Mouse (Mus musculus): Measurements from ENCODE around the gene Ccdc61. TPM values are rescaled to one million over a fixed set of nuclear protein-coding genes. Genes with fewer than 3 reads are reported as not detected.
"Not testable (repeated sequence)": the region's sequence is repeated elsewhere in the genome, so short reads cannot be mapped to it uniquely, and the experiment has no call there.

Ccdc61 gene
- polyA plus RNA-seq, 1 experiment, result 14.7 TPM

DNA sequence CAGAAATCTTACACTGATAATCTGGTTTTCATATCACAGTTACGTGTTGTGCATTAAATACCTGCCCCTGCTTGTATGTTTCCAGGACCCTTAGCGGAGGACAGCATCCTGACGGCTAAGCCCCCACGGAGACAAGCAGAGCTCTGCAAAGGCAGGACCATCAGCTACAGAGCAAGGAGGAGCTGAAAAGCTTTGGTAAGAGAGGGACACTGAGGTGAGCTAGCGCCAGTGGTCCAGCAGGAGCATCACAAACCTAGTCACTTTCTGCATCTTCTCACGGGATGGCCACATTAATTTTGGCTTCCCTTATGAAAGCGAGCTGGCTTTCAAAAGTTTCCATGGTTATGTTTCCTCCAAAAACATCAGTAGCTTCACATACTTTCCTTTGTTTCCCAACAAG, 37.4 kb downstream of the Ccdc61 start:
- H3K4me1 ChIP-seq (ENCODE audit: control insufficient read depth, insufficient read depth, low read length), result no peaks in the 10 kb centered on the region
- TF ChIP-seq CTCF (IDR thresholded peaks at IDR 0.05; ENCODE audit: extremely low read depth, insufficient read depth, low read length) (no peak), POLR2A (IDR thresholded peaks at IDR 0.05; ENCODE audit: extremely low read depth, insufficient read depth, low read length) (no peak)
- H3K27ac ChIP-seq (ENCODE audit: insufficient read depth, low read length), result no peak overlapping the region
- peak overlapping the region; percentile 26 for H3K4me3 ChIP-seq (ENCODE audit: insufficient read depth, low read length)

DNA sequence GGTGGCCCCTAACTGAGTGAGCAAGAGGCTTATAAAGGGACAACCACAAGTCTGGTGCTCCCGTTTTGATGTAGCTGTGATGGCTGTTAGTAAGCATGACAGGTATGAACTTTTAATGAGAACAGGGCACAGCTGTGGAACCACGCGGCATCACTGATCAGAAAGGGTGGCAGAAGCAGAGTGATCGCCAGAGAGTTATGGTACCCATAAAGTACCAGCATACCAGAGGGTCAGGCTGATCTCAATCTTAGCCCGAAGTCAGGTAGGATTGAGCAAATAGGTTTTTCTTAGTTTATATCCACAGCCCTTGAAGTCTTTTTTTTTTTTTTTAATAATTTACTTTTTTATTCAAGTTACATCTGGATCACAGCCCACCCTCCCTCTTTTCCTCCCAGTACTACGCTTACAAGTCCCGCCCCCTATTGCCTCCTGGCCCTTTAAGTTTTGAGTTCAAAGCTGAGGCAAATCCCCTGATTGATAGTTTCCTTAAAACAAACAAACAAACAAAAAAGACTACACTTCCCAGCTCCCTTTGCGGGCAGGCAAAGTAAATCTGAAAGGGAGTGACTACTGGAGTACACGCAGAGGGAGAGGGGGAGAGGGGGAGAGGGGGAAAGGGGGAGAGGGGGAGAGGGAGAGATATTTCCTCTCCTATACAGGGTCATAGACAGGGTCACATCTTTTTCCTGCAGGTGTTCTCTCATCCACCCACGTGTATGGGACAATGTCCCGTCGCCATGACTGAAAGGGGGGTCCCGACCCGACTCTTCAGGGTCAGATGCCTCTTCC, 38.0 kb downstream of the Ccdc61 start:
- Histone ChIP-seq H3K4me3 (ENCODE audit: insufficient read depth, low read length) (peak overlapping the region; percentile 26; the same call in 1 of the 2 replicates), H3K27ac (ENCODE audit: insufficient read depth, low read length) (no peak overlapping the region), H3K4me1 (ENCODE audit: control insufficient read depth, insufficient read depth, low read length) (no peaks in the 10 kb centered on the region)
- TF ChIP-seq CTCF (IDR thresholded peaks at IDR 0.05; ENCODE audit: extremely low read depth, insufficient read depth, low read length) (no peak), POLR2A (IDR thresholded peaks at IDR 0.05; ENCODE audit: extremely low read depth, insufficient read depth, low read length) (no peak)

DNA sequence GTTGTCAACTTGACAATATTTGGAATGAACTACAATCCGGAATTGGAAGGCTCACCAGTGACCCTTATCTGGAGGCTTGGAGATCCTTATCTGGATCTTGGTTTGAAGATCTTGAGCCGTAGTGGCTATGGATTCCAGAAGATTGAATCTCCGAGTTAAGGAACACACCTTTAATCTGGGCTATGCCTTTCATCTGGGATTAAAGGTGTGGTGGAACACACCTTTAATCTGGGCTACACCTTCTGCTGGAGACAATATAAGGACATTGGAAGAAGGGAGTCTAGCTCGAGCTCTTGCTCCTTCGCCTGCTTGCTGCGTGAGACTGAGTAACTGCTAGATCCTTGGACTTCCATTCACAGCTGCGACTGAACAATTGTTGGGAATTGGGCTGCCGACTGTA, 39.2 kb downstream of the Ccdc61 start, which contains the start of gene Pglyrp1:
Pglyrp1 (plus strand) TSS at position 301 of the 400 bp plus-strand sequence.
- not testable (repeated sequence) for H3K4me3 ChIP-seq (ENCODE audit: insufficient read depth, low read length)

DNA sequence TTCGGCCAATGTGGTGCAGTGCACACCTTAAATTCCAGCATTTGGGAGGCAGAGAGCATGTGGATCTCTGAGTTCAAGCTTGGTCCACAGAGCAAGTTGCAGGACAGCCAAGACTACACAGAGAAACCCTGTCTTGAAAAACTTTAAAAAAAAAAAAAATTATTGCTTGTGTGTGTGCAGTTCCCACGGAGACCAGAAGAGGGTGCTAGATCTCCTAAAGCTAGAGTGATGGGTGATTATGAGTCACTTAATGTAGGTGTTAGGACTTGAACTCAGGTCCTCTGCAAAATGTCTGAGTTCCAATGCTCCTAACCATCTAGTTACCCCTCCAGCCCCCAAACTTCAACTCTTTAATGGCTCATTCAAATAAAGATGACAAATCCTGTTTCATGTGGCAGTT, 41.7 kb downstream of the Ccdc61 start:
- Histone ChIP-seq H3K4me1 (ENCODE audit: control insufficient read depth, insufficient read depth, low read length) (no peaks in the 10 kb centered on the region), H3K27ac (ENCODE audit: insufficient read depth, low read length) (no peak overlapping the region), H3K4me3 (ENCODE audit: insufficient read depth, low read length) (no peak overlapping the region)
- TF ChIP-seq POLR2A (IDR thresholded peaks at IDR 0.05; ENCODE audit: extremely low read depth, insufficient read depth, low read length), result no peak
- TF ChIP-seq CTCF (IDR thresholded peaks at IDR 0.05; ENCODE audit: extremely low read depth, insufficient read depth, low read length), result no peak

More for the DNA sequence above, 39.2 kb downstream of the Ccdc61 start, which contains the start of gene Pglyrp1:
- H3K4me1 ChIP-seq (ENCODE audit: control insufficient read depth, insufficient read depth, low read length); H3K27ac ChIP-seq (ENCODE audit: insufficient read depth, low read length): not testable (repeated sequence)

DNA sequence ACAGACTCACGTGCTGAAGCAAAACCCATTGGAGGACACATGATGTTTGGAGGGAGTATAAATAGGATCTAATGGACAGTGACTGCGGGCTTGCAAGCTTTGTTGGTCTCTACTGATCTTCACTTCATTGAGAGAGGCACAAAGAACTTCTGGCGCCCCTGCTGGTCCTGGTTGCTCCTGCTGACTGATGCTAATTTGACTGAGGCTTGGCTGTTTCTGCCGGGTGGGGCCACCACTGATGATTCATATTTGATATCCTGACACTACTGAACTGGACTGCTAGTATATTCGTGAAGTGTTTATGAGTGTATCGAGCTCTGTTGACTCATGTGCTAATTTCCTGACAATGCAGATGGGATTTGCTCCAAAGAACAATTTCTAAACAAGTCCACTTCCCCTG, 47.4 kb downstream of the Ccdc61 start:
- H3K27ac ChIP-seq (ENCODE audit: insufficient read depth, low read length), result no peak overlapping the region
- peaks cover 1% of the 10 kb centered on the region; the same call in 1 of the 2 replicates for H3K4me1 ChIP-seq (ENCODE audit: control insufficient read depth, insufficient read depth, low read length)
- no peak for TF ChIP-seq CTCF (IDR thresholded peaks at IDR 0.05; ENCODE audit: extremely low read depth, insufficient read depth, low read length)
- TF ChIP-seq POLR2A (IDR thresholded peaks at IDR 0.05; ENCODE audit: extremely low read depth, insufficient read depth, low read length), result no peak
- H3K4me3 ChIP-seq (ENCODE audit: insufficient read depth, low read length), result no peak overlapping the region

DNA sequence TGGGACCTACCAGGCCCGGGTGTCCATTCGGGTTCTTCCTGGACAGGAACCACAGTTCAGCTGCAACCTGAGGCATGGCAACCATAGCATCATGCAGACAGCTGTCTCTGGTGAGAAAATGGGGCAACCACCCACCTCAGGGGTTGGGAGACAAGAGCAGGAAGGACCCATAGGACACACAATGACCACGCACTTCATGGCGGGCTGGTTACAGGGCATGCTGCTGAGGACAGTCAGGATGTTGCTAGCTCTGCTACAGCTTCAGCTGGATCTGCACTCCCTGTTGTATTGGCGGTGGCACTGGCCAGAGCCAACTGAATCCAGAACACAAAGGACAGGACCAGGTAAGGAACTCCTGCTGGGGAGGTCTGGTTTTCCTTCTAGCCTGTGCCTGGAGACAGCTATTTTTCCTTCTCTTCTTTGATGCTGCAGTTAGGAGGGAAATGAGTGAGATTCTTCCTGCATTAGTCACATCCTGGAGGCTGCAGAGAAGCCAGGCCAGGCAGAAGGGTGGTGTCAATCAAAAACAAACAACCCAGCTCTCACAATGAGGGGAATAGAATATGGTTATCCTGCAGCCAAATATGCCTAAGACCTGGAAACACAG, 51.8 kb downstream of the Ccdc61 start:
- no peak overlapping the region for H3K4me3 ChIP-seq (ENCODE audit: insufficient read depth, low read length)
- H3K4me1 ChIP-seq (ENCODE audit: control insufficient read depth, insufficient read depth, low read length), result peaks cover 1% of the 10 kb centered on the region; the same call in 1 of the 2 replicates
- peak overlapping the region; percentile 87 for H3K27ac ChIP-seq (ENCODE audit: insufficient read depth, low read length)
- TF ChIP-seq CTCF (IDR thresholded peaks at IDR 0.05; ENCODE audit: extremely low read depth, insufficient read depth, low read length) (no peak), POLR2A (IDR thresholded peaks at IDR 0.05; ENCODE audit: extremely low read depth, insufficient read depth, low read length) (no peak)

DNA sequence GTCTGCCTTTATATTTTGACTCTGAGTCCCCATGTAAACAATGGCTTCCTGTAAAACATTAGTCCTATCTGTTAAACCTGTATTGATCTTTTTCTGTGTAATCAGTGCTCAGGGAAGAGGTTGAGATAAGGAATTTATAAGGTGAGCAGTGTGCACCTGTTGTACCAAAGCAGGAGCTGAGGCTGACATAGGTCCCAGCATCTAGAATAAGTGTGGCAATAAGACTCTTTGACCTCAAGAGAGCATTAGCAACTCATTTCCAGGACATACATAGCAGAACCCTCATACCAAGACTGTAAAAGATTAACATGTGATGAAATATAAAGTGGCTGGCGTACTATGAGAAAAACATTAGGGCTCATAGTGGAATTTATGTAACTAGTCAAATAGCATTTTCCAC, 61.8 kb downstream of the Ccdc61 start:
- H3K4me3 ChIP-seq (ENCODE audit: insufficient read depth, low read length), result no peak overlapping the region
- no peaks in the 10 kb centered on the region for H3K4me1 ChIP-seq (ENCODE audit: control insufficient read depth, insufficient read depth, low read length)
- TF ChIP-seq POLR2A (IDR thresholded peaks at IDR 0.05; ENCODE audit: extremely low read depth, insufficient read depth, low read length), result no peak
- TF ChIP-seq CTCF (IDR thresholded peaks at IDR 0.05; ENCODE audit: extremely low read depth, insufficient read depth, low read length), result no peak
- no peak overlapping the region for H3K27ac ChIP-seq (ENCODE audit: insufficient read depth, low read length)

DNA sequence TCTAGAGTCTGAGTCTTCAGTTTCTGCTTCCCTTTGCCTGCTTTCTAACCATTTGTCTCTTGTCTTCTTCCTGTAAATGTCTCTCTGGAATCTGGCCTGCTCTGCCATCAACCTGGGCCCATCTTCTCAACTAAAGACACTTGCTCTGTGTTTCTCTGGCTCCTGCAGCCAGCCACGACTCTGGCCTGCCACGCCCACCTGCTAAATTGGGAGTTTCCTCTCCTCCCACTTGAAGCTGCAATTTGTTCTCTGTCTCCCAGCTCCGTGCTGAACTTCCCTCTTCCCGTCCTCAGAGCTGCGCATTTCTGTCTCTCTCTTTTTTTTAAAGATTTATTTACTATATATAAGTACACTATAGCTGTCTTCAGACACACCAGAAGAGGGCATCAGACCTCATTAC, 65.4 kb downstream of the Ccdc61 start:
- no peaks in the 10 kb centered on the region for H3K4me1 ChIP-seq (ENCODE audit: control insufficient read depth, insufficient read depth, low read length)
- no peak overlapping the region for H3K27ac ChIP-seq (ENCODE audit: insufficient read depth, low read length)
- no peak overlapping the region for H3K4me3 ChIP-seq (ENCODE audit: insufficient read depth, low read length)
- no peak for TF ChIP-seq CTCF (IDR thresholded peaks at IDR 0.05; ENCODE audit: extremely low read depth, insufficient read depth, low read length)
- no peak for TF ChIP-seq POLR2A (IDR thresholded peaks at IDR 0.05; ENCODE audit: extremely low read depth, insufficient read depth, low read length)

DNA sequence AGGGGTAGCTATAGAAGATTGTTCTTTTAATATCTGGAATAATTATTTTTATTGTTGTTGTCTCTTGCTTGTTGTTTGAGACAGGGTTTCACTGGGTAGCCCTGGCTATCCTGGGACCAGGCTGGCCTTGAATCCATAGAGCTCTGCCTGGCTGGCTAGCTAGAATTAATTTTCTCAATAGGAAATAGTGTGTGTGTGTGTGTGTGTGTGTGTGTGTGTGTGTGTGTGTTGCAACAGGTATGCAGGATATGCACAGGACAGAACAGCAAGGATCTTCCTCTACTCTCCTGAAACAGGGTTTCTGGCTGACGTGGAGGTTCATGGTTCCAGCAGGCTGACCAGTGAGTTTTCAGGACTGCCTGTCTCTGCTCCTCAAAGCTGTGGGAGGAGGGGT, 69.0 kb downstream of the Ccdc61 start:
- no peak overlapping the region for H3K27ac ChIP-seq (ENCODE audit: insufficient read depth, low read length)

More for the DNA sequence above, 69.0 kb downstream of the Ccdc61 start:
- H3K4me3 ChIP-seq (ENCODE audit: insufficient read depth, low read length), result 0 out of 2 replicates have a peak overlapping the region, but pooled peaks have one; percentile 62
- TF ChIP-seq POLR2A (IDR thresholded peaks at IDR 0.05; ENCODE audit: extremely low read depth, insufficient read depth, low read length), result no peak
- TF ChIP-seq CTCF (IDR thresholded peaks at IDR 0.05; ENCODE audit: extremely low read depth, insufficient read depth, low read length), result no peak
- H3K4me1 ChIP-seq (ENCODE audit: control insufficient read depth, insufficient read depth, low read length), result no peaks in the 10 kb centered on the region

Other genes with a start within 250 kb of the Ccdc61 start
- gene Psg20, start 224.2 kb downstream of the Ccdc61 start, polyA plus RNA-seq (2012; rRNA removed), result not detected in 2 replicates
- not detected in 2 replicates for gene Psg22, start 192.3 kb downstream of the Ccdc61 start, polyA plus RNA-seq (2012; rRNA removed)
- gene Psg19, start 111.9 kb downstream of the Ccdc61 start, polyA plus RNA-seq (2012; rRNA removed), result 0.04 TPM in 1 of 2 replicates, not detected in the other
- 0.06 and 0.15 TPM in 2 replicates for gene Psg17, start 88.8 kb downstream of the Ccdc61 start, polyA plus RNA-seq (2012; rRNA removed)
- 2.5 and 2.6 TPM in 2 replicates for gene Mill2, start 70.4 kb downstream of the Ccdc61 start, polyA plus RNA-seq (2012; rRNA removed)
- 15.7 and 16.0 TPM in 2 replicates for gene Pglyrp1, start 39.1 kb downstream of the Ccdc61 start, polyA plus RNA-seq (2012; rRNA removed)
- gene Nova2, start 15.5 kb upstream of the Ccdc61 start, polyA plus RNA-seq (2012; rRNA removed), result 22.3 and 23.3 TPM in 2 replicates
- gene Nanos2, start 77.0 kb upstream of the Ccdc61 start, polyA plus RNA-seq (2012; rRNA removed), result 2.8 and 3.3 TPM in 2 replicates
- 49.7 and 50.8 TPM in 2 replicates for gene Mypop, start 80.8 kb upstream of the Ccdc61 start, polyA plus RNA-seq (2012; rRNA removed)
- gene Irf2bp1, start 93.6 kb upstream of the Ccdc61 start, polyA plus RNA-seq (2012; rRNA removed), result 27.2 and 28.5 TPM in 2 replicates
- gene Foxa3, start 113.1 kb upstream of the Ccdc61 start, polyA plus RNA-seq (2012; rRNA removed), result not detected in 2 replicates
- 113 and 118 TPM in 2 replicates for gene Sympk, start 114.0 kb upstream of the Ccdc61 start, polyA plus RNA-seq (2012; rRNA removed)
- 0.10 and 0.17 TPM in 2 replicates for gene Rsph6a, start 144.3 kb upstream of the Ccdc61 start, polyA plus RNA-seq (2012; rRNA removed)
- 171 and 178 TPM in 2 replicates for gene Dmwd, start 165.8 kb upstream of the Ccdc61 start, polyA plus RNA-seq (2012; rRNA removed)
- 40.9 and 47.6 TPM in 2 replicates for gene Dmpk, start 173.4 kb upstream of the Ccdc61 start, polyA plus RNA-seq (2012; rRNA removed)
- gene Six5, start 184.2 kb upstream of the Ccdc61 start, polyA plus RNA-seq (2012; rRNA removed), result 4.7 and 5.0 TPM in 2 replicates
- gene Gm4969, start 208.0 kb upstream of the Ccdc61 start, polyA plus RNA-seq (2012; rRNA removed), result 0.70 and 1.1 TPM in 2 replicates
- gene Fbxo46, start 209.4 kb upstream of the Ccdc61 start, polyA plus RNA-seq (2012; rRNA removed), result 8.2 and 8.6 TPM in 2 replicates
- 16.2 and 17.4 TPM in 2 replicates for gene Qpctl, start 238.9 kb upstream of the Ccdc61 start, polyA plus RNA-seq (2012; rRNA removed)
- gene Snrpd2, start 239.3 kb upstream of the Ccdc61 start, polyA plus RNA-seq (2012; rRNA removed), result 88.2 and 92.1 TPM in 2 replicates